8 mouse cellular contexts compared by ENCODE assay signal in the genomic region with DNA sequence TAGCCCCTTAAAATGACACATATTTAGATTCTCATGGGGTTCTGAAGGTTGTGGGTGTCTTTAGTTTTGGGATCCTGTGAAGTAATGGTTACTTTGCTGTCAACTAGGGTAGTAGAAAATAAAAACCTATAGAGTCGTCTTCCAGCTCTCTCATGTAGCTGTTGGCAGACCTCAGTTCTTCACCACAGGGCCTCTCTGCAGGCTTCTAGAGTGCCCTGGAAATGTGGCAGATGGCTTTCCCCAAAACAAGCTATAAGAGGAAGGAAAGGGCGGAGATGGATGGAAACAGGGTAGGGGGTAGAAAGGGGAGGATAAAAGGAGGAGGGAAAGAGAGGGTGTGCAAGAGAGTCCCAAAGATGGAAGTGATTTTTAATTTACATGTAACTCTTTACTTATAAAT.
"Had no signal": no experiment of that assay in that cellular context is flagged by ENCODE, and none has a peak within 500 bp of the region (broad histone marks: within the 10 kb centered on the region; RNA-seq: fewer than 3 reads in every experiment).

No protein-coding gene starts in this region.

- DNase-seq: kidney, postnatal 25 days; liver; lung, adult 2 months; lung, postnatal 36 days; thymus, adult 2 months; thymus, postnatal 25 days had no signal

- ATAC-seq: lung, postnatal 0 days; midbrain, embryonic 13.5 days had no signal
